Mouse (Mus musculus) cerebellum, postnatal 10 days (tissue): ENCODE measurements at regions not wholly inside any gene's neighbourhood (a gene's known extent, or its start where the extent isn't known, plus 50 kb on each side); places are given as distances from the start of the nearest gene placed in this dataset.
A peak's percentile ranks its signal among the peaks of the same experiment; 100 is the strongest.

Source experiments
- DNase-seq, 2 experiments: peaks; one replicate each; pipeline ENCODE4 v3.0.0; 2021; ENCODE audit warnings: mixed read lengths in 2 of 2

- peak in 1 of 2 experiments; percentile 2 for DNase-seq
These were observed 920.4 kb upstream of the Tenm4 start for GRCm38 (mm10) chr7:95250651-95251050.

GRCm38 (mm10) chr7:95253862-95254545 lies 917.0 kb upstream of the Tenm4 start:
- DNase-seq, result peak in 1 of 2 experiments; percentile 1

- no peak for DNase-seq
These were observed 916.1 kb upstream of the Tenm4 start for GRCm38 (mm10) chr7:95254913-95255312.

- no peak for DNase-seq
These were observed 915.3 kb upstream of the Tenm4 start for GRCm38 (mm10) chr7:95255699-95256098.

- no peak for DNase-seq
These were observed 908.1 kb upstream of the Tenm4 start for GRCm38 (mm10) chr7:95262942-95263341.

GRCm38 (mm10) chr7:95277237-95277636 lies 893.8 kb upstream of the Tenm4 start:
- no peak for DNase-seq

GRCm38 (mm10) chr7:95313667-95314066 lies 857.4 kb upstream of the Tenm4 start:
- DNase-seq, result no peak

GRCm38 (mm10) chr7:95323084-95323483 lies 848.0 kb upstream of the Tenm4 start:
- DNase-seq, result peak; percentile 11 to 33

- no peak for DNase-seq
These were observed 846.1 kb upstream of the Tenm4 start for GRCm38 (mm10) chr7:95324939-95325338.

- DNase-seq, result peak; percentile 1 to 7
These were observed 839.0 kb upstream of the Tenm4 start for GRCm38 (mm10) chr7:95332037-95332436.

- no peak for DNase-seq
These were observed 820.8 kb upstream of the Tenm4 start for GRCm38 (mm10) chr7:95350185-95350803.

GRCm38 (mm10) chr7:95350804-95351199 lies 820.2 kb upstream of the Tenm4 start:
- no peak for DNase-seq

- DNase-seq, result no peak
These were observed 819.7 kb upstream of the Tenm4 start for GRCm38 (mm10) chr7:95351337-95351736.

GRCm38 (mm10) chr7:95352133-95352532 lies 818.9 kb upstream of the Tenm4 start:
- DNase-seq, result no peak

GRCm38 (mm10) chr7:95354991-95355390 lies 816.1 kb upstream of the Tenm4 start:
- DNase-seq, result no peak

GRCm38 (mm10) chr7:95358732-95359131 lies 812.3 kb upstream of the Tenm4 start:
- no peak for DNase-seq

GRCm38 (mm10) chr7:95359154-95359553 lies 811.9 kb upstream of the Tenm4 start:
- DNase-seq, result no peak
